Mouse (Mus musculus) spleen, postnatal 4 days (tissue): ENCODE data around the gene Cars2.
A peak's percentile ranks its signal among the peaks of the same experiment; 100 is the strongest.
"Not testable (repeated sequence)": the region's sequence is repeated elsewhere in the genome, so short reads cannot be mapped to it uniquely, and the experiment has no call there.

Experiments used
- DNase-seq, 2 experiments: peaks; one replicate each; pipeline ENCODE4 v3.0.0; 2022; ENCODE audit warnings: low spot score in 2 of 2

Gene Cars2

GRCm38 (mm10) chr8:11550281-11550948, at the start of gene Cars2:
Gene Cars2, minus strand, starts transcription at chr8:11550783.
- DNase-seq = peak; percentile 92 to 95

- DNase-seq = no peak
These were observed 42.8 kb upstream of the Cars2 start for GRCm38 (mm10) chr8:11593222-11593884.

GRCm38 (mm10) chr8:11592296-11592695, 41.7 kb upstream of the Cars2 start:
- no peak for DNase-seq

- DNase-seq = no peak
These were observed 41.3 kb upstream of the Cars2 start for GRCm38 (mm10) chr8:11591837-11592236.

- DNase-seq = no peak
These were observed 35.8 kb upstream of the Cars2 start for GRCm38 (mm10) chr8:11586374-11586745.

GRCm38 (mm10) chr8:11585513-11586373, 35.2 kb upstream of the Cars2 start:
- no peak for DNase-seq

GRCm38 (mm10) chr8:11575604-11576384, 25.2 kb upstream of the Cars2 start:
- DNase-seq = no peak

- no peak for DNase-seq
These were observed 24.5 kb upstream of the Cars2 start for GRCm38 (mm10) chr8:11574911-11575603.

GRCm38 (mm10) chr8:11572428-11572827, 21.8 kb upstream of the Cars2 start:
- DNase-seq = peak in 1 of 2 experiments; percentile 53

- peak in 1 of 2 experiments; percentile 50 for DNase-seq
These were observed 21.4 kb upstream of the Cars2 start for GRCm38 (mm10) chr8:11571950-11572349.

- DNase-seq = no peak
These were observed 20.2 kb upstream of the Cars2 start for GRCm38 (mm10) chr8:11570742-11571141.

GRCm38 (mm10) chr8:11569260-11570097, 18.9 kb upstream of the Cars2 start:
- DNase-seq = peak in 1 of 2 experiments; percentile 51

GRCm38 (mm10) chr8:11568193-11568592, 17.6 kb upstream of the Cars2 start:
- DNase-seq = not testable (repeated sequence)

GRCm38 (mm10) chr8:11564721-11565120, 14.1 kb upstream of the Cars2 start:
- no peak for DNase-seq

GRCm38 (mm10) chr8:11564236-11564635, 13.7 kb upstream of the Cars2 start:
- no peak for DNase-seq

GRCm38 (mm10) chr8:11560220-11560619, 9.6 kb upstream of the Cars2 start:
- peak in 1 of 2 experiments; percentile 56 for DNase-seq

GRCm38 (mm10) chr8:11559511-11559910, 8.9 kb upstream of the Cars2 start:
- DNase-seq = peak in 1 of 2 experiments; percentile 53

GRCm38 (mm10) chr8:11557768-11558629, 7.4 kb upstream of the Cars2 start:
- peak; percentile 97 for DNase-seq

GRCm38 (mm10) chr8:11557424-11557767, 6.8 kb upstream of the Cars2 start:
- no peak for DNase-seq
